Mouse (Mus musculus) cerebellum, adult 2 months (tissue): ENCODE data around the gene Pxmp4. TPM values are rescaled to one million over a fixed set of nuclear protein-coding genes. Genes with fewer than 3 reads are reported as not detected.
A peak's percentile ranks its signal among the peaks of the same experiment; 100 is the strongest.

Source experiments
- DNase-seq, 2 experiments: peaks; one replicate each; pipeline ENCODE4 v3.0.0; 2021
- H3K27ac ChIP-seq: fragments of 200-500 bp; 2 replicates; pipeline ENCODE4 v1.5.1; 2012; ENCODE audit warnings: low read length, control low read depth, inconsistent platforms; ENCODE audit not compliant: insufficient read depth
- H3K27me3 ChIP-seq: fragments of 200-500 bp; 2 replicates; pipeline ENCODE4 v1.6.1; 2012; ENCODE audit warnings: inconsistent platforms, mild to moderate bottlenecking, low read length, moderate library complexity; ENCODE audit not compliant: control insufficient read depth, insufficient read depth
- H3K4me1 ChIP-seq: fragments of 200-500 bp; 2 replicates; pipeline ENCODE4 v1.6.1; 2011; ENCODE audit warnings: low read length; ENCODE audit not compliant: control insufficient read depth, insufficient read depth
- H3K4me3 ChIP-seq: fragments of 200-500 bp; replicated peaks from 2 replicates; pipeline ENCODE3; 2011; ENCODE audit warnings: mild to moderate bottlenecking, low read depth, low read length, control low read depth; ENCODE audit not compliant: insufficient read depth
- CTCF ChIP-seq: fragments of 200-500 bp; IDR thresholded peaks from 2 replicates; pipeline ENCODE4 v1.5.1; 2011; ENCODE audit warnings: low read depth, mild to moderate bottlenecking, control low read depth, low read length, moderate library complexity, borderline replicate concordance; ENCODE audit not compliant: insufficient read depth
- POLR2A ChIP-seq: fragments of 200-500 bp; IDR thresholded peaks from 2 replicates; pipeline ENCODE4 v1.6.1; 2011; ENCODE audit warnings: low read length, control low read depth, borderline replicate concordance; ENCODE audit not compliant: insufficient read depth
- WGBS: fragments of 180-500 bp; shearing (Covaris S2); methylation state at CpG from one replicate; pipeline ENCODE4 v1.1.7; 2018; 5-methylcytosine and 5-hydroxymethylcytosine counted together
- polyA plus RNA-seq: library from polyadenylated mRNA; depleted of rRNA; stranded (reverse); fragments of >200 nt; gene quantifications from 2 replicates; pipeline ENCODE4 v1.2.3, GENCODE M21; 2012

Gene Pxmp4
- polyA plus RNA-seq, 1 experiment, result 14.9 TPM

DNA sequence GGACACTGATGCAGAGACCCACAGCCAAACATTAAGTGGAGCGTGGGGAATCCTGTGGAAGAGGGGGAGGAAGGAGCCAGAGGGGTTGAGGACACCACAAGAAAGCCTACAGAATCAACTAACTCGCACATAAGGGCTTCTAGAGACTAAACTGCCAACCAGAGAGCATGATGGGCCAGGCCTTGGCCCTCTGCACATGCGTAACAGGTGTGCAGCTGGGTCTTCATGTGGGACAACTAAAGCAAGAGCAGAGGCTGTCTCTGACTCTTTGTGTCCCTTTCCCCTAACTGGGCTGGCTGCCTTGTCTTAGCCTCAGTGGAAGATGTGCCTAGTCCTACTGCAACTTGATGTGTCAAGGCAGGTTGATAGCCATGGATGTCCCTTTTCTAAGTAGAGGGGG, 13.6 kb upstream of the Pxmp4 start:
- no peaks in the 10 kb centered on the region for H3K27me3 ChIP-seq
- H3K4me3 ChIP-seq, result no peak overlapping the region
- DNase-seq, result no peak
- no peak for TF ChIP-seq POLR2A
- peaks cover 6% of the 10 kb centered on the region; the same call in 1 of the 2 replicates for H3K4me1 ChIP-seq
- 86% methylated on average over 3 of the region's 3 CpGs for WGBS
- no peak overlapping the region for H3K27ac ChIP-seq

DNA sequence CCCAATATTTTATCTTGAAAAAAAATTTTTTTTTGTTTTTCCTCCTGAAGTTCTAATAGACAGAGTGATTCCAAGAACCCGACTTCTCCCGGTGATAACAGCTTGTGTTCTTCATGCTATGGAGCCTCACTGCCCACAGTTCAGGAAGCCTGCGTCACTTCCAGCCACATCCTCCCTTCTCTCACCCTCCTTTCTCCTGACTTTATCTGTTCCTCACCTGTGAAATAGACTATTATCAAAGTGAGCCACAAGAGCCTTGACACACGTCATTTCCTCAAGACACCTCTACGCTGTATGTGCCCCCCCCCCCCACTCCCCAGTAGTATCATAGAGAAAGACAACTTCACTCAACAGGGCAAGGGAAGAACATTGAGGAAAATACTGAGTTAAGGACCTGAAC, 12.2 kb upstream of the Pxmp4 start:
- no peaks in the 10 kb centered on the region for H3K27me3 ChIP-seq
- peaks cover 6% of the 10 kb centered on the region; the same call in 1 of the 2 replicates for H3K4me1 ChIP-seq
- peak overlapping the region; percentile 46 for H3K4me3 ChIP-seq
- no peak for DNase-seq
- WGBS, result 45% methylated on average over 5 of the region's 5 CpGs
- peak overlapping the region; percentile 89; the same call in 1 of the 2 replicates for H3K27ac ChIP-seq
- TF ChIP-seq CTCF (no peak), POLR2A (no peak)

DNA sequence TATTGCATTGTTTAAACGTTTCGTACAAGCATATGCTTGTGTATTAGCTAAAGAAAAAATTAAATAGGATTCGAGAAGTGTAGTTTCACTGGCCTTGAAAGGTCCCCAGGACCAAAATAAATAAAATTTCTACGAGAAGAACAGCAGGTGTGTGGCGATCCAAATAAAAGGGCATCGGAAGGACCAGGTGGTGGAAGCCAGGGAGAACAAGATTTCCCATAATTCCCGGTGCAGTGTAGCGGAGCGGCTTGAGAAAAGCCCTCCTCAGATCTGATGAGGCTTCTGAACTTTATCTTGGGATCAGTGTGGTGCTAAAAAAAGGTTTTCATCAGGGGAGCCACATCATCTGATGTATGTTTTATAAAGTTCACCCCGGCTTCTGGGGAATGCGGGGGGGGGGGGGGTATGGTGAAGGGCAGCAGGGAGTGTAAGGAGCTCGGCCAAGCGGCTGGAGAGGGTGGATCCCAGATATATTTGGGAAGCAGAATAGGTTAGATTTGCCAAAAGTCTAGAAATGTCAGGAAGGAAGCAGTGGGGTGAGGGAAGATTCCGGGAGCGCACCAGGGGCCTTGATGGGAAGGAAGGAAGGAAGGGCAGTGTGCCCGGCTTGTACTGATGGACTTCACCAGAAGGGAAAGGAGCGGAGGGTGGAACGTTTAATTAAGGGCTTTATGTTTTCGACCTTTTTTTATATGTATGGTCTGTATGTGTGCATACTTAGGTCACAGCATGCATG, 11.5 kb upstream of the Pxmp4 start:
- Histone ChIP-seq H3K4me1 (peaks cover 6% of the 10 kb centered on the region; the same call in 1 of the 2 replicates), H3K27ac (peak overlapping the region; percentile 89), H3K27me3 (no peaks in the 10 kb centered on the region), H3K4me3 (peak overlapping the region; percentile 48)
- no peak for TF ChIP-seq CTCF
- TF ChIP-seq POLR2A, result peak; percentile 22; the same call in 1 of the 2 replicates
- WGBS, result 9% methylated on average over 19 of the region's 19 CpGs
- DNase-seq, result peak; percentile 61 to 77

DNA sequence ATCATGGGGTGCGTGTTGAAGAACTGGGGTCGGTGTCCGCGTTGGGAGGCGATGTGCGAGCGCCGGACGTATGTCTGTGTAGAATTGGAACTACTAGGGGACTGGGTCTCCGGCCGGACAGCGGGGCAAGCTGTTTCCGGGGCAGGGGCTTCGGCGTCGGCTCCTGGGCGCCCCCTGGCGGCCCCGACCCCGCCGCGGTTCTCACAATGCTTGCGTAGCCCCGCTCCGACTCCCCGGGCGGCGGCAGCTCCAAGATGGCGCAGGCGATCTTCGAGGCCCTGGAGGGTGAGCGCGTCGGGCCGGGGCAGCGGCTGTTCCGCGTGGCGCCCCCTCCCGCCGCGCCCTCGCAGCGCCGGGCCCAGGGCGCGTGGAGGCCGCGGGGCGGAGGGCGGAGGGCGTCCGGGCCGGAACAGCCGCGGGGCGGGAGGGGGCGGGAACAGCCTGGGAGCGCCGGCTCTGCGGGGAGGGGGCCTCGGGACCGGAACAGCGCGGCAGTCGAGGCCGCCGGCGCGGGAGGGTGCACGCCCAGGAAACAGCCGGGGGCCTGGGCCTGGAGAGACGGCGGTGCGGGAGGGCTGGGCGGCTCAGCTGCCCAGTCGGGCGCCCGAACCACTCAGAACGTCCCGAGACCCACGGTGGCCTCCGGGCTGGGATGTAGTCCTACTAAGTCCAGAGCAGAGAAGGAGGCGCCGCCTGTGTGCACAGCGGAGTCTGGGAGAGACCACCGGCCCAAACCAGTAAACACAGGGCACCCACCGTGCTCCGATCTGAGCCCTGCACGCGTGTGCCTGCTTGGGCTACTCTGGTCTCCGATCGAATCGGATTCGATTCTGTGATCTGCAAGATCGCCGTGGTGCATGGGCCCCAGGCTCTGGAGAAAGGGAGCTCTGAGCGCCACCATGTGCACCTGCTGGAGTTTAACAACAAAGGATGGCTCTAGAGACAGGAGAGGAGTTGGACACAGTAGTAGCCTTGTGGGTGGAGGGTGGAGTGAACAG, 9.9 kb upstream of the Pxmp4 start, which contains the start of the genes Zfp341 and 4930519P11Rik:
Gene Zfp341 (plus strand): TSS at position 180 of the 998 bp plus-strand sequence.
Gene 4930519P11Rik (minus strand): TSS at position 320 of the 998 bp plus-strand sequence.
- Histone ChIP-seq H3K4me3 (peak within 1 kb of the TSS; percentile 66), H3K4me1 (peaks cover 6% of the 10 kb centered on the region; the same call in 1 of the 2 replicates), H3K27ac (peak within 1 kb of the TSS; percentile 88), H3K27me3 (no peaks in the 10 kb centered on the region)
- WGBS, result under 1% methylated on average over 96 of the region's 98 CpGs
- DNase-seq, result peak; percentile 86 to 89
- TF ChIP-seq POLR2A (peak; percentile 22; the same call in 1 of the 2 replicates), CTCF (peak; percentile 56; the same call in 1 of the 2 replicates)

DNA sequence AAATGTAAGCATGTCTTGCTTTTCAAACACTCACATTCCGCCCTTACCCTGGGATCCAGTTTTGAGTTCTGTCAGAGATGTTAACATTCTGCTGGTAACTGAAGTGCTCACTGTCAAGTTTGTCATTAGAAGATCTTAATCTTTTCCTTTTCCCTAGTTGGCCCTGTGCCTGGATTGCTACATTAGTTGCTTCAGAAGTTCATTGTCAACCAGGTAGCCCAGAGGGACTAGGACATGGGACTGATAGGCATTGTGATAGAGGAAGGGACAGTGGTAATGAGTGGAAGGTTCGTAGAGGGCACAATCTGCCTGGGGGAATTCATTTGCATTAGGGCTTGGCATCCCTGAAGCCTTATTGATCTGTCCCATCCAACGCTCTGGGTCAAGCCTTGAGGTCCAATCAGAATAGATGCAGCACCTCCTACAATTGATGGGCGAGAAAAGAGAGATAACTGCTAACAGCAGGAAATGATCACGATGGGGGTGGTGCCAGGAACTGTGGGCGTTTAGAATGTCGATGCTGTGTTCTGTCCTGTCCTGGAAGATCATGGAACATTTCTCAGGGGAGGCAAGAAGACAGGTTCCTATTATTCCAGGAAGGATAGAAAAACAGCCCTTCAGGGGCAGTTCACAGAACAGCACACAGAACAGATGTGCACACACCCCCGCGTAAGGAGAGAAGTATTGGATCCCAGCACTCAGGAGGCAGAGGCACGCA, 5.7 kb upstream of the Pxmp4 start:
- Histone ChIP-seq H3K27me3 (no peaks in the 10 kb centered on the region), H3K4me3 (no peak overlapping the region), H3K27ac (no peak overlapping the region), H3K4me1 (no peaks in the 10 kb centered on the region)
- no peak for TF ChIP-seq CTCF
- no peak for TF ChIP-seq POLR2A
- 75% methylated on average over 10 of the region's 10 CpGs for WGBS
- DNase-seq, result no peak

DNA sequence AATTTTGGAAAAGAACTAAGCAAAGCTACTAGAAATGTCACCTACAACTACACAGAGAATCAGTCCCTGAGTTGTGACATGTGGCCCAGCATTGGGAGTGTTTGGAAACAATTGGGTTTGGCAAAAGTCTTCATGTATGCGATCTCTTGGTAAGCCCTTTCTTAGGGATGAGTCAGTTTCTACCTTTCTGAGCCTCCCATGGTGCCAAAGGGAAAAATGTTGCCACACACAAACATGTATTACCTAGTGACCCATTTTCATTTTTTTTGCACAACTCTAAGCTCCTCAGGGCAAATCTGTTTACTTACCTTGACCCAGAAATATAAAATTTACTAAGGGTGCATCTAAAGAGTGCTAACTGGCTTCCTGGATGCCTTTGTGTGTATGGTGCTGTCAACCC, 3.5 kb upstream of the Pxmp4 start:
- no peak overlapping the region for H3K4me3 ChIP-seq
- H3K27me3 ChIP-seq, result no peaks in the 10 kb centered on the region
- H3K27ac ChIP-seq, result no peak overlapping the region
- 70% methylated on average over 1 of the region's 1 CpGs for WGBS
- no peaks in the 10 kb centered on the region for H3K4me1 ChIP-seq
- no peak for TF ChIP-seq CTCF
- TF ChIP-seq POLR2A, result no peak
- no peak for DNase-seq

DNA sequence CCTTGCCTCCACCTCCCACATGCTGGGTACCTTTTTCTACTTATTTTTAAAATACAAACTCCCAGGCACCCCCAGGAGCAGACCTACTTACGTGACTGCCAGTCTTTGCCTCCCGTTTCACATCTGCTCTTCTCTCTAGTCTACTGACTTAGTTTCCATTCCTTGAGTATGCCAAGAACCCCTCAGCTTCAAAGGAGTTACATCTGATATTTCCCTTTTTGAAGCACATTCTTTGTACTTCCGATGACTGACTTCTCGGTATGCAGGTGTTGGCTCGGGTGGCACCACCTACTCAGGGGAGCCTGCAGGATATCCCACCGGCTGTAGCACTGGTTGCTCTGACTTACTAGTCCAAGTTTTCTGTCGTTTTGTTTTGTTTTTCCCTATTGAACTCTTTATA, 648 bp upstream of the Pxmp4 start:
- Histone ChIP-seq H3K4me3 (peak overlapping the region; percentile 20), H3K4me1 (no peaks in the 10 kb centered on the region), H3K27ac (no peak overlapping the region), H3K27me3 (no peaks in the 10 kb centered on the region)
- no peak for TF ChIP-seq CTCF
- no peak for TF ChIP-seq POLR2A
- DNase-seq, result no peak
- 41% methylated on average over 7 of the region's 7 CpGs for WGBS
